Mouse (Mus musculus) cerebellum, adult 2 months (tissue): Measurements from ENCODE around the gene Hook1. TPM values are rescaled to one million over a fixed set of nuclear protein-coding genes. Genes with fewer than 3 reads are reported as not detected.
A peak's percentile ranks its signal among the peaks of the same experiment; 100 is the strongest.

ENCODE experiments used
- DNase-seq, 2 experiments: peaks; one replicate each; pipeline ENCODE4 v3.0.0; 2021
- H3K27ac ChIP-seq: fragments of 200-500 bp; 2 replicates; pipeline ENCODE4 v1.5.1; 2012; ENCODE audit warnings: low read length, control low read depth, inconsistent platforms; ENCODE audit not compliant: insufficient read depth
- H3K27me3 ChIP-seq: fragments of 200-500 bp; 2 replicates; pipeline ENCODE4 v1.6.1; 2012; ENCODE audit warnings: inconsistent platforms, mild to moderate bottlenecking, low read length, moderate library complexity; ENCODE audit not compliant: control insufficient read depth, insufficient read depth
- H3K4me1 ChIP-seq: fragments of 200-500 bp; 2 replicates; pipeline ENCODE4 v1.6.1; 2011; ENCODE audit warnings: low read length; ENCODE audit not compliant: control insufficient read depth, insufficient read depth
- H3K4me3 ChIP-seq: fragments of 200-500 bp; replicated peaks from 2 replicates; pipeline ENCODE3; 2011; ENCODE audit warnings: mild to moderate bottlenecking, low read depth, low read length, control low read depth; ENCODE audit not compliant: insufficient read depth
- CTCF ChIP-seq: fragments of 200-500 bp; IDR thresholded peaks from 2 replicates; pipeline ENCODE4 v1.5.1; 2011; ENCODE audit warnings: low read depth, mild to moderate bottlenecking, control low read depth, low read length, moderate library complexity, borderline replicate concordance; ENCODE audit not compliant: insufficient read depth
- POLR2A ChIP-seq: fragments of 200-500 bp; IDR thresholded peaks from 2 replicates; pipeline ENCODE4 v1.6.1; 2011; ENCODE audit warnings: low read length, control low read depth, borderline replicate concordance; ENCODE audit not compliant: insufficient read depth
- WGBS: fragments of 180-500 bp; shearing (Covaris S2); methylation state at CpG from one replicate; pipeline ENCODE4 v1.1.7; 2018; 5-methylcytosine and 5-hydroxymethylcytosine counted together
- polyA plus RNA-seq: library from polyadenylated mRNA; depleted of rRNA; stranded (reverse); fragments of >200 nt; gene quantifications from 2 replicates; pipeline ENCODE4 v1.2.3, GENCODE M21; 2012; rRNA removed

The Hook1 gene
- polyA plus RNA-seq: 48.1 and 57.5 TPM in 2 replicates

DNA sequence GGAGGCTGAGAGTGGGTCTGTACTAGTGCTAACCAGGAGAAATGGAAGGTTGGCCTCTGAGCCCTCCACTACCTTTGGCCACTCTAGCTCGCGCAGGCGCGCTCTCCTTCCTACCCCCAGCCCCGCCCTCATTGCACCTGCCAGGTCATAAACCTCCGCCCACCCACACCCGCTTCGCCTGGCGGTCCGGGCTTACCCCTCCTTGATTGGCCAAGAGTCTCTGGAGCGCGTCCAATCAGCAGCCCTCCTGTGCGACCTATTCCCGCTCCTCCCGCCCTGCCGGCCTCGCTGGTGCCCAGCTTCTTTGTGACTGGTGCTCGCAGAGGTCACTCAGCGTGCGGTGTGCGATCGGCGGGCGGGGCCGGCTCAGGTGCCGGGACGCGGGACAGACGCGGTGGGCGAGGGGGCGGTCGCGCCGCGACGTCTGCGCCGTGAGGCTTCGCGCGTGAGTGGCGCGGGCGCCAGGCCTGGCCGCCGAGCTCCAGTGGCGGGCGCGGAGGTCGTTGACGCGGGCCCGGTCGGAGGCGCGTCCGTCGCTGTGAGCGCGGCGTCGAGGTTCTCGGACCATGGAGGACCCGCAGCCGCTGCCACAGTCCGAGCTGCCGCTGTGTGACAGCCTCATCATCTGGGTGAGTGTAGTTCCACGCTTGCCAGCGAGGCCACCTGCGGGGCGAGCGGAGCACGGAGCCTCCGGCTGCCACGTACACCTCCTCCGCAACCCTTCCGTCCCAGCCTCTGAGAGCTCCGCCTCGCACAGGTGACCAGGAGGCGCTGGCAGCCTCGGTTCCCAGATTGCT is at the start of gene Hook1:
Gene Hook1 (plus strand): TSS at position 313 of the 797 bp plus-strand sequence.
- TF ChIP-seq POLR2A (peak; percentile 96), CTCF (no peak)
- WGBS: 1% methylated on average over 82 of the region's 82 CpGs
- peak within 1 kb of the TSS; percentile 75 for H3K4me3 ChIP-seq
- peak within 1 kb of the TSS; percentile 81 for H3K27ac ChIP-seq
- no peaks in the 10 kb centered on the region; the same call in 1 of the 2 replicates for H3K4me1 ChIP-seq
- H3K27me3 ChIP-seq: no peaks in the 10 kb centered on the region
- peak; percentile 99 to 100 for DNase-seq

DNA sequence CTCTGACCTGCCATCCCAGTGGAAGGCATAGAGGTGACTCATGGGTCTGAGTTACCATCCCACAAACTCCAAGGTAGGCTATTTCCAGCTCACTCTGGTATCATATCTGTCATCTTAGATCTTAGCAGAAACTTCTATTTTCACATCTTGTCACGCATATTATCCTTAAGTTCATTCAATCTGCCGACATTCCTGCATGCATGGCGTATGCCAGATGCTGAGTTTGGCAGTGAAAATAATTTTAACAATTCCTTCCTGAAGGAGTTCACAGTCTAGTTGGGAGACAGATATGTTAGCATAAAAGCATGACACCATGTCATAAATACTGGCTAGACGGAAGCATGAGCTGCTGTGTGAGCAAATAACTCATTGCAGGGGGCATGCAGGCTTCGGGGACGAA is 49.3 kb upstream of the Hook1 start:
- H3K4me1 ChIP-seq: no peaks in the 10 kb centered on the region
- no peak for TF ChIP-seq CTCF
- no peak for TF ChIP-seq POLR2A
- DNase-seq: no peak
- no peak overlapping the region for H3K4me3 ChIP-seq
- WGBS: 27% methylated on average over 6 of the region's 6 CpGs
- no peak overlapping the region for H3K27ac ChIP-seq
- H3K27me3 ChIP-seq: no peaks in the 10 kb centered on the region

DNA sequence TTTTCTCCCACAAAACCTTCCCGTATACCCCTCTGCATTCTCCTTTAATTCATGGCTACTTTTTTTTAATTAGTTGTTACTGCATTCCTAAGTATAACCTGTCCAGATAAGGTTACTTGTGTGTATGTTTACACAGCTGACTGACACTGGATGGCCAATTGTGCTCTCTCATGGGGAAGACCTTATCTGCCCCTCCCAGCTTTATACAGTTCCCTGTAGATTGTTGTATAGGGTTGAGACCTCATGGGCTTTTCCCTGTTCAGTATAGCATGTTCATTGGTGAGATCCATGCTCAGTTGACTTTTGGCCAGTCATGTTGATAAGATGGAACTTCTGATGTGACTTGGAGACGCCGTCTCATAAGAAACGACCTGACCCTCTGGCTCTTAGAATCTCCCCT is 46.6 kb upstream of the Hook1 start:
- no peak overlapping the region for H3K27ac ChIP-seq
- whole genome bisulfite sequencing: 90% methylated on average over 4 of the region's 4 CpGs
- TF ChIP-seq POLR2A (no peak), CTCF (no peak)
- H3K4me1 ChIP-seq: no peaks in the 10 kb centered on the region
- no peak overlapping the region for H3K4me3 ChIP-seq
- DNase-seq: no peak
- H3K27me3 ChIP-seq: no peaks in the 10 kb centered on the region

DNA sequence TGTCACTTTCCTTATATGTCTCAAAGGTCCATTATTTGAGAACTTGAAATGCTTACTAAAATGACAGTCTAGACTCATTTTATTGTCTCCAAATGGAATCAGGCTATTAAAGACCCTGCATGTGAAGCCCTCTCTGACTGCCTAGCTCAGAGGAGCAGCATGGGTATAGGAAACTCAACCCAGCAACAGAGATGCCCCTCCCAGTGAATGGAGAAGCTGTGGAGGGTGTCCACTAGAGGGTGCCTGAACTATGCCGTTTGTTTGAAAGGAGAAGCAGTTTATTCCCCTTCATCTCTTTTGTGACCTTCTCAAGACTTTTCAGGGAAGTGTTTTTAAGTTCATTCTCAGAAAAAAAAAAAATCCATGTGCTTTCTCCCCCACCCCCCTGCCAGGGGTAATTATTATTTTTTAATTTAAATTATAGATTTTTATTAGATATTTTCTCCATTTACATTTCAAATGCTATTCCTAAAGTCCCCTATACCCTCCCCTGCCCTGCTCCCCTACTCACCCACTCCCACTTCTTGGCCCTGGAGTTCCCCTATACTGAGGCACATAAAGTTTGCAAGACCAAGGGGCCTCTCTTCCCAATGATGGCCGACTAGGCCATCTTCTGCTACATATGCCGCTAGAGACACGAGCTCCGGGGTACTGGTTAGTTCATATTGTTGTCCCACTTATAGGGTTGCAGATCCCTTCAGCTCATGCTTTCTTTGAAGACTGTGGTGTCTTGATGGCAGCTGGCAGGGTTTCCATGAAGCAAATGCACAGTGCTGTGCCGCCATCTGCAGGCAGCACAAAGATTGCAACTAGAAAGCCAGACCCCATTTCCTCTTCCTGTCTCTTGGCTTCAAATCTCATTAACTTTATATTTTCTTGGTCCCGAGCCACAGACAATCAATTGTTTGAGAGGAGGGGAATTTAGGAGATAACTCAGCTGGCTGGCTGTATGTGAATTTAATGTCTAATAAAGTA is 42.5 kb upstream of the Hook1 start:
- Histone ChIP-seq H3K4me1 (no peaks in the 10 kb centered on the region), H3K27me3 (no peaks in the 10 kb centered on the region), H3K27ac (no peak overlapping the region), H3K4me3 (no peak overlapping the region)
- peak; percentile 42 to 60 for DNase-seq
- TF ChIP-seq POLR2A: no peak
- peak; percentile 81 for TF ChIP-seq CTCF
- WGBS: 8% methylated on average over 7 of the region's 7 CpGs

DNA sequence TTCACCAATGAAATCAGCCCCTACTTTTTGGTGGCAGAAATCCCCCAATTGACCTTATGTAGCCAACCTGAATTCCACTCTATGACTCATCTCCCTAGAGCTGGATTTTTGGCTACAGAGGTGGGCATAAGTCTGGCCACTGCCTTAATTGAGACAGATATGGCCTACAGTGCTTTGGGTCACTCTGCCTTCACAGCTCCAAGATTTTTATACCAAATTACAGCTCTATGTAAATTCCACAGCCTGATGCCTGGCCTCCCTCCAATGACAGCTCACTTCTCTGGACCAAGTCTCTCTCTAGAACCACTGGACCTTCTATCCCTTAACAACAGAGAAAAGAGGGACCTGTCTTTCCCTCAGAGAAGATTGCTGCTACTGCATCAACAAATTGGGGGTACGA is 38.2 kb upstream of the Hook1 start:
- TF ChIP-seq POLR2A (no peak), CTCF (no peak)
- 81% methylated on average over 1 of the region's 1 CpGs for WGBS
- Histone ChIP-seq H3K4me3 (no peak overlapping the region), H3K4me1 (no peaks in the 10 kb centered on the region), H3K27ac (no peak overlapping the region), H3K27me3 (no peaks in the 10 kb centered on the region)
- DNase-seq: no peak

DNA sequence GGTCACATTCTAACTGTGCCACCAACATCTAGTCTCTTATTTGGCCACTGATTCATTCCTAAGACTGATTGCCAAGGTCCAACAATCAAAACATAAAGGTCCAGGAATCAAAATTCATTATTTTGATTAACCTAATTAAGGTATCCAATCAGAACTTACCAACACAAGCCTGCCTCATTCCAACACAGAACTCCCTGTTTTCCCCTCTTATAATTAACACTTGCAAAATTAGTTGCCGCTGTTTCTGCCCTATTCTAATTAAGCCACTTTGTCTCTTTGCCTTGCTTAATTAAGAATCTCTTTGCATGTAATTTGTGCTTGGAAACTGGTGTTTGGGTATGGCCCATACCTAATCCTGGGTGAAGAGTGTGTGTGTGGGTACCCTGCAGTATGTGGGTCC is 37.1 kb upstream of the Hook1 start:
- no peak overlapping the region for H3K27ac ChIP-seq
- no peak overlapping the region for H3K4me3 ChIP-seq
- 94% methylated on average over 1 of the region's 1 CpGs for WGBS
- no peak for TF ChIP-seq POLR2A
- TF ChIP-seq CTCF: no peak
- DNase-seq: no peak
- no peaks in the 10 kb centered on the region for H3K4me1 ChIP-seq
- no peaks in the 10 kb centered on the region for H3K27me3 ChIP-seq

DNA sequence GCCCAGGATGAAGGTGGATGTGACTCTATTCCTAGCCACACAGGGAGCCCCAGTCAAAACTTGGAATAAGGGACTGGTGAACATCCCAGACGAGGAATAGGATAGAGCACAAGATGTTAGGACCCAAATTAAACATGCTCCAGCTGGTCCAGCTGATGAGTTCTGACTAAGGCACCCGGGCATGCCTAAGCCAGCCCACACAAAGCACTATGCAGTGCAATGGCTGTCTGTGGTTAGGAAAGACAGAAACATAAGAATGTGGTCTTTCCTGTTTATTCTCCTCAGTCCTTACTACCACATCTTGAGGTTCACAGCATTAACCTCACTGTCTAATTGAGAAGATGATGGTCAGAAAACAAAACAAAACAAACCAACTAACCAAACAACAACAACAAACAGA is 35.7 kb upstream of the Hook1 start:
- H3K27me3 ChIP-seq: no peaks in the 10 kb centered on the region
- TF ChIP-seq CTCF (no peak), POLR2A (no peak)
- H3K27ac ChIP-seq: no peak overlapping the region
- H3K4me3 ChIP-seq: no peak overlapping the region
- 34% methylated on average over 2 of the region's 2 CpGs for whole genome bisulfite sequencing
- H3K4me1 ChIP-seq: no peaks in the 10 kb centered on the region
- DNase-seq: no peak

DNA sequence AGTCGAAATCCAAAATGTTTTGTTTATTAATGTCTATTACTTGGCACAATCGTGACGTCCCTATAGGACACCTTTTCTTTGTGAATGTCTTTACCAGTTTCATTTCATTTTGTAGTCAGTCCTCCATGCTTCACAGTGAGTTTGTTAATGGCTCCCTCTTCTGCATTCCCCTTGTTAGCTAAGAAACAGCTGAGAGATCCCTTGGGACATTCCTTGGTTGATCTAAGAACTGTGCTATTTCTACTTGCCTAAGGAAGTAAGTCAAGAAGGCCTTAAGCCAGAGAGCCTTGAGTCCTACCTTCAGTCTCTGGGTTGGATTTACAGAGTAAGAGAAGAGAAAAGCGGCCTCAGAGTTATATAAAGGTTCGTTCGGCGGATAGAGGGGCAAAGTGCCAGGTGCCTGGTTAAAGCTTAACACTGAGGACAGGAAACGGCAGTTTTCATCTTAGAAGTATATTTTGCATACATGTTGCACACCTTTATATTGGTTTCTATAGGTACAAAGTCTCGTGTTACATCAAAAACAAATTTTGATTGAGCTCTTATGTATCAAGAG is 33.2 kb upstream of the Hook1 start:
- H3K4me1 ChIP-seq: no peaks in the 10 kb centered on the region
- WGBS: 86% methylated on average over 9 of the region's 9 CpGs
- H3K4me3 ChIP-seq: no peak overlapping the region
- no peak overlapping the region for H3K27ac ChIP-seq
- DNase-seq: no peak
- TF ChIP-seq CTCF: no peak
- TF ChIP-seq POLR2A: no peak
- no peaks in the 10 kb centered on the region for H3K27me3 ChIP-seq
